Mouse (Mus musculus) adrenal gland, adult 18-20 months (tissue): ENCODE measurements around the gene Olfr1199. TPM values are rescaled to one million over a fixed set of nuclear protein-coding genes. Genes with fewer than 3 reads are reported as not detected.

ENCODE experiments used
- DNase-seq, 2 experiments: peaks; one replicate each; pipeline ENCODE4 v3.0.0; 2021 to 2022; ENCODE audit warnings: low spot score in 2 of 2
- long read RNA-seq, 2 experiments: library from polyadenylated mRNA; stranded (forward); transcript quantifications; one replicate each; pipeline ENCODE4 v2.0.0; 2021
- total RNA-seq, 2 experiments: library from RNA; stranded (reverse); gene quantifications; 1 replicate in 1 of 2; 2 replicates in 1 of 2; pipeline ENCODE4 v1.2.3; 2021

Gene Olfr1199
- total RNA-seq, result not detected
- long read RNA-seq, experiment 1, result 0 reads
- long read RNA-seq, experiment 2, result 0 reads

DNA sequence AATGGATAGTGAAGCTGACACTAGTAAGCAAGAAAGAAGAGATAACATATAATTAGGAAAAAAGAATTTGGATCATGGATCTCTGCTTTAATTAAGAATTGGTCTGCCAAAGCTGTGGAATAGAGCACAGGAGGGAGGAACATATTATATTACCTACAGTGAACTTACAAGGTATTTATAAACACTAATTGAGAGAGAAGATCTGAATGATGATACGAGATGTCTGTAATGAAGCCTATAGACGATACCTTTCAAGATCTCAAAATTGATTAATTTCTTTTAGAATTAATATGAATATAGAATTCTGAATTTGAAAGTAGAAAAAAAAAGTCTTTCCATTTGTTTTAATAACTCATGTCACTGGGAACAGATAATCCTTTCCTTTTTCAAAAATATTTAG, at the start of gene Olfr1199:
Olfr1199 (minus strand) TSS at position 101 of the 400 bp plus-strand sequence.
- DNase-seq, result no peak

GRCm38 (mm10) chr2:88792736-88793135, 32.5 kb upstream of the Olfr1199 start, which contains the start of gene Olfr1201:
Gene Olfr1201 (plus strand): TSS chr2:88793036.
- no peak for DNase-seq

- DNase-seq, result no peak
These were observed 10.1 kb upstream of the Olfr1199 start, which contains the start of gene Olfr1200 for GRCm38 (mm10) chr2:88770388-88770787. Gene Olfr1200 (minus strand): TSS chr2:88770488.

- DNase-seq, result no peak
These were observed 9.0 kb downstream of the Olfr1199 start, which contains the start of gene Olfr1198 for GRCm38 (mm10) chr2:88751270-88751669. Gene Olfr1198 (minus strand): TSS chr2:88751370.

- DNase-seq, result no peak
These were observed 16.9 kb downstream of the Olfr1199 start for GRCm38 (mm10) chr2:88743379-88743778.

GRCm38 (mm10) chr2:88732266-88732665, 28.0 kb downstream of the Olfr1199 start, which contains the start of gene Olfr1197:
Gene Olfr1197 (minus strand): TSS chr2:88732366.
- DNase-seq, result no peak

- no peak for DNase-seq
These were observed 55.8 kb downstream of the Olfr1199 start, which contains the start of gene Olfr1196 for GRCm38 (mm10) chr2:88704497-88704896. Gene Olfr1196 (minus strand): TSS chr2:88704597.

Other genes starting within 250 kb of the Olfr1199 start
- not detected for gene Olfr1186, start 241.9 kb downstream of the Olfr1199 start, total RNA-seq
- not detected for gene Olfr1188, start 203.5 kb downstream of the Olfr1199 start, total RNA-seq
- not detected for gene Olfr1189, start 174.0 kb downstream of the Olfr1199 start, total RNA-seq
- gene Olfr1191-ps1, start 119.9 kb downstream of the Olfr1199 start, total RNA-seq, result not detected
- gene Olfr1192-ps1, start 112.0 kb downstream of the Olfr1199 start, total RNA-seq, result not detected
- gene Olfr1193, start 84.8 kb downstream of the Olfr1199 start, total RNA-seq, result not detected
- not detected for gene Olfr1195, start 71.3 kb downstream of the Olfr1199 start, total RNA-seq
- gene Olfr1196, start 55.9 kb downstream of the Olfr1199 start, total RNA-seq, result not detected
- gene Olfr1197, start 28.1 kb downstream of the Olfr1199 start, total RNA-seq, result not detected
- gene Olfr1198, start 9.1 kb downstream of the Olfr1199 start, total RNA-seq, result not detected
- not detected for gene Olfr1200, start 10.0 kb upstream of the Olfr1199 start, total RNA-seq
- not detected for gene Olfr1201, start 32.6 kb upstream of the Olfr1199 start, total RNA-seq
- gene Olfr1202, start 54.0 kb upstream of the Olfr1199 start, total RNA-seq, result not detected
- gene Olfr1205, start 69.3 kb upstream of the Olfr1199 start, total RNA-seq, result not detected
- not detected for gene Olfr1204, start 88.8 kb upstream of the Olfr1199 start, total RNA-seq
- gene Olfr1206, start 102.8 kb upstream of the Olfr1199 start, total RNA-seq, result not detected
- not detected for gene Olfr1208, start 141.8 kb upstream of the Olfr1199 start, total RNA-seq
- not detected for gene Olfr1209, start 154.7 kb upstream of the Olfr1199 start, total RNA-seq
- not detected for gene Olfr1211, start 177.6 kb upstream of the Olfr1199 start, total RNA-seq
- not detected for gene Olfr1212, start 193.5 kb upstream of the Olfr1199 start, total RNA-seq
- gene Gm13762, start 219.8 kb upstream of the Olfr1199 start, total RNA-seq, result not detected
- gene Olfr1214, start 232.2 kb upstream of the Olfr1199 start, total RNA-seq, result not detected
- gene Olfr1215, start 246.5 kb upstream of the Olfr1199 start, total RNA-seq, result not detected